Mouse (Mus musculus): Measurements from ENCODE around the gene Ttll1. TPM values are rescaled to one million over a fixed set of nuclear protein-coding genes. Genes with fewer than 3 reads are reported as not detected.
A peak's percentile ranks its signal among the peaks of the same experiment; 100 is the strongest.

Ttll1 gene
- total and polyA plus RNA-seq, 2 experiments from 2014 or later: 10.7 to 25.7 TPM

- Histone ChIP-seq H3K27ac (ENCODE audit: low read depth) (no peak overlapping the region), H3K4me1 (ENCODE audit: control insufficient read depth, insufficient read depth) (no peaks in the 10 kb centered on the region), H3K27me3 (ENCODE audit: control insufficient read depth, insufficient read depth, low read length) (no peaks in the 10 kb centered on the region), H3K36me3 (replicated peaks; ENCODE audit: control insufficient read depth, insufficient read depth, low read length) (peaks cover 93% of the 10 kb centered on the region), H3K4me2 (ENCODE audit: low read depth, low read length) (no peak overlapping the region), H3K4me3 (ENCODE audit: low read depth, low read length) (no peak overlapping the region), H3K9me3 (replicated peaks; ENCODE audit: control insufficient read depth, low read length) (no peaks in the 10 kb centered on the region), H3K9ac (replicated peaks; ENCODE audit: low read depth, low read length) (no peak overlapping the region)
- TF ChIP-seq CTCF (IDR thresholded peaks at IDR 0.05; ENCODE audit: low read depth) (no peak), EP300 (IDR thresholded peaks at IDR 0.05; ENCODE audit: low read depth) (no peak)
- WGBS: 86% methylated on average over 7 of the region's 7 CpGs
- ATAC-seq (ENCODE audit: insufficient read depth, low read depth): no peak
- no peak for DNase-seq (ENCODE audit: low spot score)
These were observed 35.3 kb upstream of the Ttll1 start for GRCm38 (mm10) chr15:83546029-83546428.

GRCm38 (mm10) chr15:83541647-83542287 is 31.1 kb upstream of the Ttll1 start:
- TF ChIP-seq CTCF (IDR thresholded peaks at IDR 0.05; ENCODE audit: low read depth) (no peak), EP300 (IDR thresholded peaks at IDR 0.05; ENCODE audit: low read depth) (no peak)
- DNase-seq (ENCODE audit: low spot score) (no peak), ATAC-seq (ENCODE audit: insufficient read depth, low read depth) (no peak)
- Histone ChIP-seq H3K4me3 (ENCODE audit: low read depth, low read length) (no peak overlapping the region), H3K4me1 (ENCODE audit: control insufficient read depth, insufficient read depth) (peaks cover 20% of the 10 kb centered on the region), H3K27ac (ENCODE audit: low read depth) (no peak overlapping the region), H3K9ac (replicated peaks; ENCODE audit: low read depth, low read length) (no peak overlapping the region), H3K9me3 (replicated peaks; ENCODE audit: control insufficient read depth, low read length) (no peaks in the 10 kb centered on the region), H3K36me3 (replicated peaks; ENCODE audit: control insufficient read depth, insufficient read depth, low read length) (peaks cover 52% of the 10 kb centered on the region), H3K4me2 (ENCODE audit: low read depth, low read length) (no peak overlapping the region), H3K27me3 (ENCODE audit: control insufficient read depth, insufficient read depth, low read length) (no peaks in the 10 kb centered on the region)
- 73% methylated on average over 9 of the region's 9 CpGs for WGBS

- H3K9ac ChIP-seq (replicated peaks; ENCODE audit: low read depth, low read length): 0 out of 2 replicates have a peak overlapping the region, but pooled peaks have one; percentile 31
- TF ChIP-seq CTCF (IDR thresholded peaks at IDR 0.05; ENCODE audit: low read depth) (no peak), EP300 (IDR thresholded peaks at IDR 0.05; ENCODE audit: low read depth) (no peak)
- DNase-seq (ENCODE audit: low spot score): peak; percentile 76
- ATAC-seq (ENCODE audit: insufficient read depth, low read depth): peak; percentile 68
- peak overlapping the region; percentile 39 for H3K4me2 ChIP-seq (ENCODE audit: low read depth, low read length)
- H3K4me3 ChIP-seq (ENCODE audit: low read depth, low read length): no peak overlapping the region
- no peaks in the 10 kb centered on the region for H3K27me3 ChIP-seq (ENCODE audit: control insufficient read depth, insufficient read depth, low read length)
- H3K36me3 ChIP-seq (replicated peaks; ENCODE audit: control insufficient read depth, insufficient read depth, low read length): peaks cover 33% of the 10 kb centered on the region
- peaks cover 37% of the 10 kb centered on the region for H3K4me1 ChIP-seq (ENCODE audit: control insufficient read depth, insufficient read depth)
- 18% methylated on average over 4 of the region's 4 CpGs for WGBS
- no peaks in the 10 kb centered on the region for H3K9me3 ChIP-seq (replicated peaks; ENCODE audit: control insufficient read depth, low read length)
- peak overlapping the region; percentile 79 for H3K27ac ChIP-seq (ENCODE audit: low read depth)
These were observed 29.2 kb upstream of the Ttll1 start for GRCm38 (mm10) chr15:83539905-83540304.

- H3K36me3 ChIP-seq (replicated peaks; ENCODE audit: control insufficient read depth, insufficient read depth, low read length): peaks cover 23% of the 10 kb centered on the region
- peaks cover 42% of the 10 kb centered on the region for H3K4me1 ChIP-seq (ENCODE audit: control insufficient read depth, insufficient read depth)
- H3K9ac ChIP-seq (replicated peaks; ENCODE audit: low read depth, low read length): no peak overlapping the region
- no peak overlapping the region for H3K4me2 ChIP-seq (ENCODE audit: low read depth, low read length)
- no peak for TF ChIP-seq CTCF (IDR thresholded peaks at IDR 0.05; ENCODE audit: low read depth)
- no peak for TF ChIP-seq EP300 (IDR thresholded peaks at IDR 0.05; ENCODE audit: low read depth)
- H3K27ac ChIP-seq (ENCODE audit: low read depth): peak overlapping the region; percentile 79; the same call in 1 of the 2 replicates
- H3K9me3 ChIP-seq (replicated peaks; ENCODE audit: control insufficient read depth, low read length): no peaks in the 10 kb centered on the region
- no peaks in the 10 kb centered on the region for H3K27me3 ChIP-seq (ENCODE audit: control insufficient read depth, insufficient read depth, low read length)
- H3K4me3 ChIP-seq (ENCODE audit: low read depth, low read length): no peak overlapping the region
- WGBS: 95% methylated on average over 2 of the region's 2 CpGs
- ATAC-seq (ENCODE audit: insufficient read depth, low read depth): no peak
- DNase-seq (ENCODE audit: low spot score): no peak
These were observed 28.2 kb upstream of the Ttll1 start for GRCm38 (mm10) chr15:83538855-83539254.

GRCm38 (mm10) chr15:83535890-83536231 is 25.2 kb upstream of the Ttll1 start:
- no peak overlapping the region for H3K4me3 ChIP-seq (ENCODE audit: low read depth, low read length)
- TF ChIP-seq CTCF (IDR thresholded peaks at IDR 0.05; ENCODE audit: low read depth) (no peak), EP300 (IDR thresholded peaks at IDR 0.05; ENCODE audit: low read depth) (no peak)
- H3K4me2 ChIP-seq (ENCODE audit: low read depth, low read length): no peak overlapping the region; the same call in 1 of the 2 replicates
- H3K27me3 ChIP-seq (ENCODE audit: control insufficient read depth, insufficient read depth, low read length): no peaks in the 10 kb centered on the region
- H3K9ac ChIP-seq (replicated peaks; ENCODE audit: low read depth, low read length): no peak overlapping the region
- H3K4me1 ChIP-seq (ENCODE audit: control insufficient read depth, insufficient read depth): peaks cover 46% of the 10 kb centered on the region
- ATAC-seq (ENCODE audit: insufficient read depth, low read depth) (no peak), DNase-seq (ENCODE audit: low spot score) (no peak)
- 36% methylated on average over 6 of the region's 6 CpGs for WGBS
- no peaks in the 10 kb centered on the region for H3K9me3 ChIP-seq (replicated peaks; ENCODE audit: control insufficient read depth, low read length)
- H3K36me3 ChIP-seq (replicated peaks; ENCODE audit: control insufficient read depth, insufficient read depth, low read length): 0 out of 2 replicates have a peak, but pooled peaks cover 5% of the 10 kb centered on the region
- peak overlapping the region; percentile 85 for H3K27ac ChIP-seq (ENCODE audit: low read depth)

All from heart, postnatal 0 days (tissue).